Mouse (Mus musculus) heart, embryonic 10.5 days (tissue): ENCODE measurements at regions not wholly inside any gene's neighbourhood (a gene's known extent, or its start where the extent isn't known, plus 50 kb on each side); places are given as distances from the start of the nearest gene placed in this dataset.
A peak's percentile ranks its signal among the peaks of the same experiment; 100 is the strongest.

Experiments
- DNase-seq: peaks from one replicate; pipeline ENCODE4 v3.0.0-alpha.2; 2017; ENCODE audit warnings: low spot score
- H3K27ac ChIP-seq: fragments of 300-500 bp; sonication (generic); 2 replicates; pipeline ENCODE4 v1.5.1; 2016; ENCODE audit warnings: mild to moderate bottlenecking
- H3K27me3 ChIP-seq: fragments of 300-500 bp; sonication (generic); 2 replicates; pipeline ENCODE4 v1.6.1; 2016; ENCODE audit warnings: mild to moderate bottlenecking; ENCODE audit not compliant: poor library complexity, insufficient read depth, severe bottlenecking
- H3K36me3 ChIP-seq: fragments of 300-500 bp; sonication (generic); 2 replicates; pipeline ENCODE4 v1.6.1; 2016; ENCODE audit warnings: mild to moderate bottlenecking, moderate library complexity
- H3K4me1 ChIP-seq: fragments of 300-500 bp; sonication (generic); 2 replicates; pipeline ENCODE4 v1.6.1; 2016; ENCODE audit warnings: mild to moderate bottlenecking
- H3K4me3 ChIP-seq: fragments of 300-500 bp; sonication (generic); 2 replicates; pipeline ENCODE4 v1.5.1; 2016; ENCODE audit warnings: mild to moderate bottlenecking, moderate library complexity
- H3K9me3 ChIP-seq: fragments of 300-500 bp; sonication (generic); 2 replicates; pipeline ENCODE4 v1.6.1; 2016; ENCODE audit warnings: mild to moderate bottlenecking, moderate library complexity
- WGBS: fragments of 180-500 bp; shearing (Covaris S2); methylation state at CpG from one replicate; pipeline ENCODE4 v1.1.7; 2016; 5-methylcytosine and 5-hydroxymethylcytosine counted together

DNA sequence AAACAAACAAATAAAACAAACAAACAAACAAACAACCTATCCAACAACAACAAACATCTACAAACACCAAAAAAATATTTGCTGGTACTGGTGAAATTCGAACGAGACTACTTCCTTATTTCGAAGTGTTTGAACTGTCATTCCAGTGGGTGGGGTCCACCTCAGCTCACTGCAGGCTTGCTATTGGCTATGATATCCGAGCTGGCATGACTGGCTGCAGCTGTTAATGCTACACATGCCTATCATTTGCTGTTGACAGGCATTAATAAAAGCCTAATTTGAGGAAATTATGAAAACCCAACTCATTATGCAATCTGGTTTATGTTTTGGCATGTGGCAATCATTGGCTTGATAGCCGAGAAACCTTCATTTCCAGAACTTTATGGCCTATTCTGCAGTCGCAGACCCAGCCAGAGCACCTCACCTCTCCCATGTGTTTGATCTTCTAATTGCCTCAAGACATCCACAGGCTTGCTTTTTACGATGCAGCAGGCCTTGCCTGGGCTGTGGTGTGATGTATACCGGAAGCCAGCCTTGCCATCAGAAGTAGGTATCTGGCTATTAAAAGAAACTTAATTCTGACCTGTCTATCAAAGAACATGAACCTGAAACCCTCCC, 283.3 kb upstream of the Nr2f2 start:
- Histone ChIP-seq H3K27ac (no peak overlapping the region), H3K9me3 (no peaks in the 10 kb centered on the region), H3K4me3 (no peak overlapping the region), H3K4me1 (no peaks in the 10 kb centered on the region), H3K27me3 (no peaks in the 10 kb centered on the region), H3K36me3 (no peaks in the 10 kb centered on the region)
- DNase-seq = no peak
- 76% methylated on average over 8 of the region's 8 CpGs for whole genome bisulfite sequencing

DNA sequence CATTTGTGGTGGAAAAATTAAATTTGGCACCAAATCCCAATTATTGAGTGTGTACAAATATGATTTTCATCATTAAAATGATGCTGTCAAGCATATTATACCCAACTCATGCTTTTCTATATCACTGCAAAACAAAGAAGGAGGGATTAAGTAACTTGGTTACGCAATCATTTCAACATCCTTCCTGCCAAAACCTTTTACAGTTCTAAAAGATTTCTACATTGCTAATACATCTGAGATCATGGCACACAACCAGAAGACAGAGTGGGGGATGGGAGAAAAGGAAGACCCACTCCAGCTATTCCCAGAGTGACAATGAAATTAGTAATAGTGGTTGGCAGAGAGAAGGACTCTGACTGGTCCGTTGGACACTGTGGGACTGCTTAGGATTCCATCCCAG, 280.3 kb upstream of the Nr2f2 start:
- DNase-seq = no peak
- Histone ChIP-seq H3K4me3 (no peak overlapping the region), H3K4me1 (peaks cover 7% of the 10 kb centered on the region; the same call in 1 of the 2 replicates)

GRCm38 (mm10) chr7:70643694-70644301, 277.3 kb upstream of the Nr2f2 start:
- H3K27me3 ChIP-seq = no peaks in the 10 kb centered on the region
- 0 out of 2 replicates have a peak overlapping the region, but pooled peaks have one; percentile 36 for H3K27ac ChIP-seq
- H3K36me3 ChIP-seq = no peaks in the 10 kb centered on the region
- peak; percentile 79 for DNase-seq
- 47% methylated on average over 9 of the region's 9 CpGs for WGBS
- H3K9me3 ChIP-seq = no peaks in the 10 kb centered on the region
- peaks cover 11% of the 10 kb centered on the region for H3K4me1 ChIP-seq
- no peak overlapping the region for H3K4me3 ChIP-seq

More for the DNA sequence above, 280.3 kb upstream of the Nr2f2 start:
- Histone ChIP-seq H3K36me3 (no peaks in the 10 kb centered on the region), H3K27ac (no peak overlapping the region), H3K9me3 (no peaks in the 10 kb centered on the region), H3K27me3 (no peaks in the 10 kb centered on the region)
- WGBS = 88% methylated on average over 2 of the region's 2 CpGs

DNA sequence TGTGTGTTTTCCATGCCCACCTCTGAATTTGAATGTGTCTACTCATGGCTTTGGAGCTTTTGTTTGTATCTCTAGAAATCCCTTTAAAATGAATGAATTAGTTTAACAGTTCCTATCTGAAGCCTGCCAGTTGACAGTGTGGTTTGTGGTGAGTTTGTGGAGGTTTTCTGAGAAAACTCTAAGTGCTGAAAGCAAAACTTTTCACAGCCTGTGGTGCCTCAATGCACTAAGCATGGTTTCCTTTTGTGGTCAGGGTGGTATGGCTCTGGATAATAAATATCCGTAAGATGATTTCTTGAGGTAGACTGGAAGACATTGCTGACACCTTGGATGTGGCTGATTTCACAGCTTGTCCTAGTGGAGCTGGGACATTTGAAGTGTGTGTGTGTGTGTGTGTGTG, 276.5 kb upstream of the Nr2f2 start:
- Histone ChIP-seq H3K9me3 (no peaks in the 10 kb centered on the region), H3K4me1 (peaks cover 11% of the 10 kb centered on the region), H3K4me3 (no peak overlapping the region), H3K36me3 (no peaks in the 10 kb centered on the region), H3K27me3 (no peaks in the 10 kb centered on the region), H3K27ac (no peak overlapping the region)
- WGBS = 74% methylated on average over 1 of the region's 1 CpGs
- no peak for DNase-seq

DNA sequence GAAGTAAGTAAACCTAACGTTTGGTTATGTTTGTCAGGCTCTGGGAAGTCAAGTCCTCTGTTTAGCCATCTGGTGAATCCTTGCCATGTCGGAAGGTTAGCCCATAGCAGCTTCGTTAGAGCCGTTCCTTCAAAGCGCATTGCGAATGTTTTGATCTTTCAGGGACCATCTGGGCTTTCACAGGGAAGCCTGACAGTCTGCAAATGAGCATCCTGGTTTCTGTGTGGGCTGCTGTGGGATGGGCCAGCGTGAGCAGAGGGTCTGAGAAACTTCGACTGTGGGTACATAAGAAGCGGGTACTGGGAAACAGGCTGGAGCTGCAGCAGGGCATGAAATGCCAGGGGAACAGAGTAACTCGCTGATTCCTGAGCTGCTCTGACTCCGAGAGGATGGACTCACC, 274.7 kb upstream of the Nr2f2 start:
- H3K9me3 ChIP-seq = no peaks in the 10 kb centered on the region
- WGBS = 50% methylated on average over 11 of the region's 11 CpGs
- no peak overlapping the region for H3K27ac ChIP-seq

GRCm38 (mm10) chr7:70640574-70640973, 274.0 kb upstream of the Nr2f2 start:
- no peak for DNase-seq
- H3K4me1 ChIP-seq = peaks cover 11% of the 10 kb centered on the region
- WGBS = 81% methylated on average over 11 of the region's 11 CpGs
- H3K27ac ChIP-seq = no peak overlapping the region
- H3K9me3 ChIP-seq = no peaks in the 10 kb centered on the region
- H3K4me3 ChIP-seq = no peak overlapping the region
- no peaks in the 10 kb centered on the region for H3K36me3 ChIP-seq
- H3K27me3 ChIP-seq = no peaks in the 10 kb centered on the region

More for the DNA sequence above, 274.7 kb upstream of the Nr2f2 start:
- Histone ChIP-seq H3K27me3 (no peaks in the 10 kb centered on the region), H3K36me3 (no peaks in the 10 kb centered on the region), H3K4me3 (no peak overlapping the region), H3K4me1 (peaks cover 11% of the 10 kb centered on the region)
- DNase-seq = no peak

- 73% methylated on average over 2 of the region's 2 CpGs for WGBS
- no peak overlapping the region for H3K27ac ChIP-seq
- no peak overlapping the region for H3K4me3 ChIP-seq
- no peaks in the 10 kb centered on the region for H3K36me3 ChIP-seq
- no peak for DNase-seq
- peaks cover 14% of the 10 kb centered on the region for H3K4me1 ChIP-seq
- no peaks in the 10 kb centered on the region for H3K9me3 ChIP-seq
- H3K27me3 ChIP-seq = no peaks in the 10 kb centered on the region
Measured at GRCm38 (mm10) chr7:70638161-70638560, 271.6 kb upstream of the Nr2f2 start.

- no peak for DNase-seq
Measured at GRCm38 (mm10) chr7:70634016-70634415, 267.5 kb upstream of the Nr2f2 start.

GRCm38 (mm10) chr7:70633577-70633976, 267.0 kb upstream of the Nr2f2 start:
- DNase-seq = no peak
- Histone ChIP-seq H3K36me3 (no peaks in the 10 kb centered on the region), H3K27me3 (no peaks in the 10 kb centered on the region), H3K4me1 (peaks cover 15% of the 10 kb centered on the region), H3K9me3 (no peaks in the 10 kb centered on the region), H3K27ac (no peak overlapping the region), H3K4me3 (no peak overlapping the region)
- WGBS = 49% methylated on average over 11 of the region's 11 CpGs

More at GRCm38 (mm10) chr7:70634016-70634415, 267.5 kb upstream of the Nr2f2 start:
- Histone ChIP-seq H3K27ac (0 out of 2 replicates have a peak overlapping the region, but pooled peaks have one; percentile 22), H3K27me3 (no peaks in the 10 kb centered on the region), H3K4me1 (peaks cover 15% of the 10 kb centered on the region), H3K4me3 (no peak overlapping the region), H3K9me3 (no peaks in the 10 kb centered on the region), H3K36me3 (no peaks in the 10 kb centered on the region)
- 72% methylated on average over 11 of the region's 11 CpGs for WGBS

- Histone ChIP-seq H3K4me3 (peak overlapping the region; percentile 54), H3K36me3 (no peaks in the 10 kb centered on the region), H3K27ac (peak overlapping the region; percentile 82), H3K4me1 (peaks cover 23% of the 10 kb centered on the region), H3K27me3 (peaks cover 9% of the 10 kb centered on the region; the same call in 1 of the 2 replicates), H3K9me3 (no peaks in the 10 kb centered on the region)
- DNase-seq = no peak
- 10% methylated on average over 10 of the region's 10 CpGs for WGBS
Measured at GRCm38 (mm10) chr7:70625643-70626231, 259.2 kb upstream of the Nr2f2 start.

- WGBS = under 1% methylated on average over 30 of the region's 30 CpGs
- Histone ChIP-seq H3K27ac (peak overlapping the region; percentile 82), H3K4me3 (peak overlapping the region; percentile 54)
Measured at GRCm38 (mm10) chr7:70624727-70625642, 258.4 kb upstream of the Nr2f2 start.

GRCm38 (mm10) chr7:70624031-70624726, 257.6 kb upstream of the Nr2f2 start:
- no peaks in the 10 kb centered on the region for H3K36me3 ChIP-seq
- WGBS = 7% methylated on average over 16 of the region's 16 CpGs
- H3K4me1 ChIP-seq = peaks cover 23% of the 10 kb centered on the region
- H3K27ac ChIP-seq = peak overlapping the region; percentile 82
- DNase-seq = no peak
- H3K4me3 ChIP-seq = peak overlapping the region; percentile 54
- peaks cover 18% of the 10 kb centered on the region; the same call in 1 of the 2 replicates for H3K27me3 ChIP-seq
- H3K9me3 ChIP-seq = no peaks in the 10 kb centered on the region

More at GRCm38 (mm10) chr7:70624727-70625642, 258.4 kb upstream of the Nr2f2 start:
- Histone ChIP-seq H3K36me3 (no peaks in the 10 kb centered on the region), H3K27me3 (peaks cover 15% of the 10 kb centered on the region; the same call in 1 of the 2 replicates), H3K4me1 (peaks cover 23% of the 10 kb centered on the region), H3K9me3 (no peaks in the 10 kb centered on the region)
- DNase-seq = peak; percentile 82
